Comparison of ENCODE assay signal across 8 mouse cellular contexts in genomic region chr19:46502471-46503166, GRCm38 (mm10). TPM values are rescaled to one million over a fixed set of nuclear protein-coding genes. Genes with fewer than 3 reads are reported as not detected.
DNase-seq lines count a peak whose midpoint lies in the region; ATAC-seq and TF ChIP-seq lines count a peak whose summit lies in the region.

No protein-coding gene starts in this region.

- peak overlapping the region; percentile 97 for H3K4me2 ChIP-seq in limb, embryonic 14.5 days (replicated peaks; ENCODE audit: low read depth, low read length, severe bottlenecking)
- peak overlapping the region; percentile 72 for H3K4me2 ChIP-seq in midbrain, embryonic 15.5 days

- H3K9me3 ChIP-seq in limb, embryonic 14.5 days (ENCODE audit: control insufficient read depth, low read length) = no peaks in the 10 kb centered on the region
- H3K9me3 ChIP-seq in midbrain, embryonic 15.5 days = no peaks in the 10 kb centered on the region

- H3K27me3 ChIP-seq in limb, embryonic 14.5 days (ENCODE audit: control insufficient read depth, insufficient read depth, low read length) = no peaks in the 10 kb centered on the region
- no peaks in the 10 kb centered on the region for H3K27me3 ChIP-seq in midbrain, embryonic 15.5 days (replicated peaks)

- peak overlapping the region; percentile 98 for H3K27ac ChIP-seq in limb, embryonic 14.5 days (replicated peaks; ENCODE audit: low read depth, low read length)
- H3K27ac ChIP-seq in midbrain, embryonic 15.5 days = peak overlapping the region; percentile 100

- no peak for TF ChIP-seq POLR2A in limb, embryonic 14.5 days (IDR thresholded peaks at IDR 0.05; ENCODE audit: borderline replicate concordance, extremely low read depth, insufficient read depth, insufficient read length)

- intact Hi-C loops in heart, postnatal 25 days (cut with DNase I) = loop anchor here (5.0 kb wide), 1 partner anchor 105 kb away; the partner anchor contains the start of genes Actr1a and Sufu

- WGBS in limb, embryonic 14.5 days = 1% methylated on average over 44 of the region's 53 CpGs
- under 1% methylated on average over 53 of the region's 53 CpGs for WGBS in midbrain, embryonic 15.5 days

- H3K4me1 ChIP-seq in limb, embryonic 14.5 days (ENCODE audit: control insufficient read depth, insufficient read depth, low read length) = peaks cover 30% of the 10 kb centered on the region
- H3K4me1 ChIP-seq in midbrain, embryonic 15.5 days = peaks cover 45% of the 10 kb centered on the region

- H3K36me3 ChIP-seq in limb, embryonic 14.5 days (ENCODE audit: control insufficient read depth, insufficient read depth, low read length) = peaks cover 20% of the 10 kb centered on the region
- no peaks in the 10 kb centered on the region for H3K36me3 ChIP-seq in midbrain, embryonic 15.5 days (replicated peaks)

- peak; percentile 82 to 84 for DNase-seq in heart, adult 18-20 months
- DNase-seq in heart, postnatal 25 days (ENCODE audit: low spot score) = no peak
- DNase-seq in embryo, embryonic 11 days = peak; percentile 74
- DNase-seq in kidney, adult 8-10 months = peak; percentile 85
- peak; percentile 71 for DNase-seq in limb, embryonic 14.5 days (ENCODE audit: low spot score)
- DNase-seq in spleen, postnatal 14 days (ENCODE audit: low spot score in 2 of 2) = peak; percentile 76 to 83

- peak overlapping the region; percentile 85 for H3K9ac ChIP-seq in limb, embryonic 14.5 days (ENCODE audit: low read depth, low read length, severe bottlenecking)
- H3K9ac ChIP-seq in midbrain, embryonic 15.5 days = peak overlapping the region; percentile 96

- ATAC-seq in granulocyte monocyte progenitor cell, adult 5-6 weeks (replicated peaks; ENCODE audit: poor library complexity, severe bottlenecking) = peak; percentile 13
- ATAC-seq in limb, embryonic 14.5 days (ENCODE audit: low FRiP score, low read depth) = no peak
- no peak for ATAC-seq in midbrain, embryonic 15.5 days (replicated peaks)

- peak overlapping the region; percentile 82 for H3K4me3 ChIP-seq in limb, embryonic 14.5 days (replicated peaks; ENCODE audit: low read length)
- peak overlapping the region; percentile 93 for H3K4me3 ChIP-seq in midbrain, embryonic 15.5 days

RNA-seq across cellular contexts. Expression of gene Trim8, which starts 1.1 kb away (rescaled TPM):
- total RNA-seq in heart, adult 18-20 months (2021) = 10 to 100 TPM; 33.9 to 38.8 TPM
- 10 to 100 TPM; 37.3 to 40.6 TPM for total RNA-seq in heart, postnatal 25 days (2021)
- 10.9 and 13.9 TPM in 2 replicates for total RNA-seq in granulocyte monocyte progenitor cell, adult 5-6 weeks (2014; fragmentation: Nextera tagmentation)
- 12.2 and 13.6 TPM in 2 replicates for total RNA-seq in granulocyte monocyte progenitor cell, adult 5-6 weeks (2017)
- polyA plus RNA-seq in limb, embryonic 14.5 days (2012; rRNA removed) = 22.7 and 32.5 TPM in 2 replicates
- polyA plus RNA-seq in limb, embryonic 14.5 days (2014; fragmentation: Nextera tagmentation; extraction: Ambion mirVana) = 21.5 and 23.1 TPM in 2 replicates
- polyA plus RNA-seq in midbrain, embryonic 15.5 days (2015; fragmentation: Nextera tagmentation; extraction: Ambion mirVana) = 29.9 and 30.5 TPM in 2 replicates
